Mouse (Mus musculus): ENCODE results near the gene Vmn1r46. TPM values are rescaled to one million over a fixed set of nuclear protein-coding genes. Genes with fewer than 3 reads are reported as not detected.
"Not testable (repeated sequence)": the region's sequence is repeated elsewhere in the genome, so short reads cannot be mapped to it uniquely, and the experiment has no call there.

The Vmn1r46 gene
- polyA plus RNA-seq (2015; fragmentation: Nextera tagmentation; extraction: Ambion mirVana) = not detected in 2 replicates

GRCm38 (mm10) chr6:89969013-89969412 is at the start of gene Vmn1r46:
Vmn1r46 (plus strand) TSS chr6:89969313.
- Histone ChIP-seq H3K9ac (no peak within 1 kb of the TSS), H3K4me1 (replicated peaks) (no peaks in the 10 kb centered on the region), H3K27ac (replicated peaks) (no peak within 1 kb of the TSS), H3K4me2 (no peak within 1 kb of the TSS), H3K36me3 (replicated peaks) (no peaks in the 10 kb centered on the region), H3K27me3 (no peaks in the 10 kb centered on the region), H3K9me3 (replicated peaks) (no peaks in the 10 kb centered on the region), H3K4me3 (replicated peaks) (no peak within 1 kb of the TSS)
- no peak for ATAC-seq (ENCODE audit: insufficient read depth)
- WGBS (ENCODE audit: insufficient replicate concordance) = 31% methylated on average over 2 of the region's 2 CpGs

GRCm38 (mm10) chr6:89940498-89940897 is 28.6 kb upstream of the Vmn1r46 start, which contains the start of gene Vmn1r45:
Vmn1r45 (minus strand) TSS chr6:89940598.
- not testable (repeated sequence) for H3K9me3 ChIP-seq (replicated peaks); H3K4me3 ChIP-seq (replicated peaks); H3K9ac ChIP-seq; ATAC-seq (ENCODE audit: insufficient read depth); H3K27ac ChIP-seq (replicated peaks); H3K4me2 ChIP-seq; H3K27me3 ChIP-seq; H3K36me3 ChIP-seq (replicated peaks); H3K4me1 ChIP-seq (replicated peaks)
- 76% methylated on average over 2 of the region's 2 CpGs for WGBS (ENCODE audit: insufficient replicate concordance)

- Histone ChIP-seq H3K27me3 (no peaks in the 10 kb centered on the region), H3K27ac (replicated peaks) (no peak overlapping the region), H3K4me1 (replicated peaks) (no peaks in the 10 kb centered on the region), H3K9ac (no peak overlapping the region), H3K4me3 (replicated peaks) (no peak overlapping the region), H3K36me3 (replicated peaks) (no peaks in the 10 kb centered on the region), H3K9me3 (replicated peaks) (no peaks in the 10 kb centered on the region), H3K4me2 (no peak overlapping the region)
- no peak for ATAC-seq (ENCODE audit: insufficient read depth)
- 54% methylated on average over 2 of the region's 2 CpGs for WGBS (ENCODE audit: insufficient replicate concordance)
These were observed 28.2 kb upstream of the Vmn1r46 start for GRCm38 (mm10) chr6:89940926-89941325.

GRCm38 (mm10) chr6:89953556-89953955 is 15.6 kb upstream of the Vmn1r46 start:
- H3K36me3 ChIP-seq (replicated peaks) = no peaks in the 10 kb centered on the region
- ATAC-seq (ENCODE audit: insufficient read depth) = no peak
- WGBS (ENCODE audit: insufficient replicate concordance) = 46% methylated on average over 2 of the region's 2 CpGs
- no peak overlapping the region for H3K4me2 ChIP-seq
- H3K4me3 ChIP-seq (replicated peaks) = no peak overlapping the region
- no peaks in the 10 kb centered on the region for H3K27me3 ChIP-seq
- H3K4me1 ChIP-seq (replicated peaks) = no peaks in the 10 kb centered on the region
- H3K9me3 ChIP-seq (replicated peaks) = no peaks in the 10 kb centered on the region
- no peak overlapping the region for H3K27ac ChIP-seq (replicated peaks)
- no peak overlapping the region for H3K9ac ChIP-seq

- Histone ChIP-seq H3K4me3 (replicated peaks) (no peak overlapping the region), H3K27ac (replicated peaks) (no peak overlapping the region), H3K9ac (no peak overlapping the region)
These were observed 2.8 kb upstream of the Vmn1r46 start for GRCm38 (mm10) chr6:89966341-89966740.

GRCm38 (mm10) chr6:89985989-89986388 is 16.9 kb downstream of the Vmn1r46 start:
- Histone ChIP-seq H3K36me3 (replicated peaks) (no peaks in the 10 kb centered on the region), H3K9me3 (replicated peaks) (no peaks in the 10 kb centered on the region), H3K4me1 (replicated peaks) (no peaks in the 10 kb centered on the region), H3K27ac (replicated peaks) (no peak overlapping the region), H3K27me3 (no peaks in the 10 kb centered on the region), H3K4me2 (no peak overlapping the region), H3K4me3 (replicated peaks) (no peak overlapping the region), H3K9ac (no peak overlapping the region)
- WGBS (ENCODE audit: insufficient replicate concordance) = 15% methylated on average over 1 of the region's 1 CpGs
- no peak for ATAC-seq (ENCODE audit: insufficient read depth)

More at GRCm38 (mm10) chr6:89966341-89966740, 2.8 kb upstream of the Vmn1r46 start:
- H3K36me3 ChIP-seq (replicated peaks) = no peaks in the 10 kb centered on the region
- no peaks in the 10 kb centered on the region for H3K27me3 ChIP-seq
- H3K9me3 ChIP-seq (replicated peaks) = no peaks in the 10 kb centered on the region
- H3K4me1 ChIP-seq (replicated peaks) = no peaks in the 10 kb centered on the region
- no peak overlapping the region for H3K4me2 ChIP-seq
- no peak for ATAC-seq (ENCODE audit: insufficient read depth)

- not testable (repeated sequence) for H3K9me3 ChIP-seq (replicated peaks); H3K4me3 ChIP-seq (replicated peaks); H3K4me2 ChIP-seq; H3K36me3 ChIP-seq (replicated peaks); H3K27me3 ChIP-seq; H3K27ac ChIP-seq (replicated peaks); ATAC-seq (ENCODE audit: insufficient read depth); H3K9ac ChIP-seq; H3K4me1 ChIP-seq (replicated peaks)
- 63% methylated on average over 1 of the region's 1 CpGs for WGBS (ENCODE audit: insufficient replicate concordance)
These were observed 46.7 kb downstream of the Vmn1r46 start, which contains the start of gene Vmn1r47 for GRCm38 (mm10) chr6:90015847-90016246. Vmn1r47 (plus strand) TSS chr6:90016147.

Other genes with a start within 250 kb of the Vmn1r46 start
- not detected in 2 replicates for gene Vmn1r41, start 228.5 kb upstream of the Vmn1r46 start, polyA plus RNA-seq (2015; fragmentation: Nextera tagmentation; extraction: Ambion mirVana)
- not detected in 2 replicates for gene Vmn1r42, start 92.9 kb upstream of the Vmn1r46 start, polyA plus RNA-seq (2015; fragmentation: Nextera tagmentation; extraction: Ambion mirVana)
- gene Vmn1r43, start 92.9 kb upstream of the Vmn1r46 start, polyA plus RNA-seq (2015; fragmentation: Nextera tagmentation; extraction: Ambion mirVana) = 0.01 TPM in 1 of 2 replicates, not detected in the other
- not detected in 2 replicates for gene Vmn1r44, start 85.7 kb upstream of the Vmn1r46 start, polyA plus RNA-seq (2015; fragmentation: Nextera tagmentation; extraction: Ambion mirVana)
- gene Vmn1r45, start 28.7 kb upstream of the Vmn1r46 start, polyA plus RNA-seq (2015; fragmentation: Nextera tagmentation; extraction: Ambion mirVana) = not detected in 2 replicates
- gene Vmn1r47, start 46.8 kb downstream of the Vmn1r46 start, polyA plus RNA-seq (2015; fragmentation: Nextera tagmentation; extraction: Ambion mirVana) = not detected in 2 replicates
- not detected in 2 replicates for gene Vmn1r48, start 67.5 kb downstream of the Vmn1r46 start, polyA plus RNA-seq (2015; fragmentation: Nextera tagmentation; extraction: Ambion mirVana)
- not detected in 2 replicates for gene Vmn1r49, start 109.2 kb downstream of the Vmn1r46 start, polyA plus RNA-seq (2015; fragmentation: Nextera tagmentation; extraction: Ambion mirVana)
- not detected in 2 replicates for gene Vmn1r50, start 132.1 kb downstream of the Vmn1r46 start, polyA plus RNA-seq (2015; fragmentation: Nextera tagmentation; extraction: Ambion mirVana)
- not detected in 2 replicates for gene Vmn1r51, start 153.3 kb downstream of the Vmn1r46 start, polyA plus RNA-seq (2015; fragmentation: Nextera tagmentation; extraction: Ambion mirVana)
- not detected in 2 replicates for gene Vmn1r52, start 205.5 kb downstream of the Vmn1r46 start, polyA plus RNA-seq (2015; fragmentation: Nextera tagmentation; extraction: Ambion mirVana)
- gene V1ra8, start 233.5 kb downstream of the Vmn1r46 start, polyA plus RNA-seq (2015; fragmentation: Nextera tagmentation; extraction: Ambion mirVana) = not detected in 2 replicates